Mouse (Mus musculus): ENCODE data around the gene Ptprj. TPM values are rescaled to one million over a fixed set of nuclear protein-coding genes. Genes with fewer than 3 reads are reported as not detected.
"Not testable (repeated sequence)": the region's sequence is repeated elsewhere in the genome, so short reads cannot be mapped to it uniquely, and the experiment has no call there.

The Ptprj gene
- polyA plus RNA-seq, 1 experiment from 2014 or later: 1.1 TPM

GRCm38 (mm10) chr2:90429782-90430181 is 150.7 kb downstream of the Ptprj start:
- H3K27me3 ChIP-seq (ENCODE audit: control insufficient read depth, insufficient read depth, low read length); H3K4me1 ChIP-seq (ENCODE audit: control insufficient read depth, insufficient read depth, low read length); H3K27ac ChIP-seq (ENCODE audit: low read length); H3K4me2 ChIP-seq (ENCODE audit: low read depth, low read length); H3K4me3 ChIP-seq (ENCODE audit: low read length); ATAC-seq (replicated peaks; ENCODE audit: extremely low read depth, insufficient read depth, low FRiP score); H3K9me3 ChIP-seq (replicated peaks; ENCODE audit: control insufficient read depth, low read length); H3K9ac ChIP-seq (ENCODE audit: low read length); H3K36me3 ChIP-seq (ENCODE audit: control insufficient read depth, insufficient read depth): not testable (repeated sequence)
- WGBS: no CpG with 5 or more reads among the region's 4 CpGs

- H3K27ac ChIP-seq (ENCODE audit: low read length); H3K9me3 ChIP-seq (replicated peaks; ENCODE audit: control insufficient read depth, low read length); H3K4me3 ChIP-seq (ENCODE audit: low read length); H3K4me2 ChIP-seq (ENCODE audit: low read depth, low read length); H3K36me3 ChIP-seq (ENCODE audit: control insufficient read depth, insufficient read depth); H3K27me3 ChIP-seq (ENCODE audit: control insufficient read depth, insufficient read depth, low read length); H3K4me1 ChIP-seq (ENCODE audit: control insufficient read depth, insufficient read depth, low read length); ATAC-seq (replicated peaks; ENCODE audit: extremely low read depth, insufficient read depth, low FRiP score); H3K9ac ChIP-seq (ENCODE audit: low read length): not testable (repeated sequence)
- no CpG with 5 or more reads among the region's 11 CpGs for WGBS
These were observed 151.3 kb downstream of the Ptprj start for GRCm38 (mm10) chr2:90428988-90429717.

GRCm38 (mm10) chr2:90424937-90425336 is 155.5 kb downstream of the Ptprj start:
- not testable (repeated sequence) for H3K27me3 ChIP-seq (ENCODE audit: control insufficient read depth, insufficient read depth, low read length); H3K9me3 ChIP-seq (replicated peaks; ENCODE audit: control insufficient read depth, low read length); H3K9ac ChIP-seq (ENCODE audit: low read length); H3K4me1 ChIP-seq (ENCODE audit: control insufficient read depth, insufficient read depth, low read length); H3K36me3 ChIP-seq (ENCODE audit: control insufficient read depth, insufficient read depth); H3K4me3 ChIP-seq (ENCODE audit: low read length); H3K27ac ChIP-seq (ENCODE audit: low read length); ATAC-seq (replicated peaks; ENCODE audit: extremely low read depth, insufficient read depth, low FRiP score); H3K4me2 ChIP-seq (ENCODE audit: low read depth, low read length)
- WGBS: no CpG with 5 or more reads among the region's 4 CpGs

GRCm38 (mm10) chr2:90422282-90422681 is 158.2 kb downstream of the Ptprj start:
- not testable (repeated sequence) for H3K4me2 ChIP-seq (ENCODE audit: low read depth, low read length); H3K9me3 ChIP-seq (replicated peaks; ENCODE audit: control insufficient read depth, low read length); H3K27ac ChIP-seq (ENCODE audit: low read length); ATAC-seq (replicated peaks; ENCODE audit: extremely low read depth, insufficient read depth, low FRiP score); H3K9ac ChIP-seq (ENCODE audit: low read length); H3K27me3 ChIP-seq (ENCODE audit: control insufficient read depth, insufficient read depth, low read length); H3K36me3 ChIP-seq (ENCODE audit: control insufficient read depth, insufficient read depth); H3K4me1 ChIP-seq (ENCODE audit: control insufficient read depth, insufficient read depth, low read length); H3K4me3 ChIP-seq (ENCODE audit: low read length)
- 79% methylated on average over 6 of the region's 6 CpGs for WGBS

- H3K4me2 ChIP-seq (ENCODE audit: low read depth, low read length); H3K27ac ChIP-seq (ENCODE audit: low read length); H3K4me1 ChIP-seq (ENCODE audit: control insufficient read depth, insufficient read depth, low read length); H3K4me3 ChIP-seq (ENCODE audit: low read length); H3K36me3 ChIP-seq (ENCODE audit: control insufficient read depth, insufficient read depth); H3K27me3 ChIP-seq (ENCODE audit: control insufficient read depth, insufficient read depth, low read length); H3K9ac ChIP-seq (ENCODE audit: low read length); H3K9me3 ChIP-seq (replicated peaks; ENCODE audit: control insufficient read depth, low read length); ATAC-seq (replicated peaks; ENCODE audit: extremely low read depth, insufficient read depth, low FRiP score): not testable (repeated sequence)
- 74% methylated on average over 4 of the region's 4 CpGs for whole genome bisulfite sequencing
These were observed 166.2 kb downstream of the Ptprj start for GRCm38 (mm10) chr2:90414110-90414821.

GRCm38 (mm10) chr2:90398633-90399107 is 181.8 kb downstream of the Ptprj start, which contains the start of gene Olfr1274-ps:
Olfr1274-ps (plus strand) TSS chr2:90398683.
- not testable (repeated sequence) for H3K36me3 ChIP-seq (ENCODE audit: control insufficient read depth, insufficient read depth); H3K9me3 ChIP-seq (replicated peaks; ENCODE audit: control insufficient read depth, low read length); ATAC-seq (replicated peaks; ENCODE audit: extremely low read depth, insufficient read depth, low FRiP score); H3K27ac ChIP-seq (ENCODE audit: low read length); H3K4me1 ChIP-seq (ENCODE audit: control insufficient read depth, insufficient read depth, low read length); H3K9ac ChIP-seq (ENCODE audit: low read length); H3K4me3 ChIP-seq (ENCODE audit: low read length); H3K27me3 ChIP-seq (ENCODE audit: control insufficient read depth, insufficient read depth, low read length); H3K4me2 ChIP-seq (ENCODE audit: low read depth, low read length)
- WGBS: 70% methylated on average over 5 of the region's 7 CpGs

Other genes starting within 250 kb of the Ptprj start
- not detected in 2 replicates for gene Olfr1274-ps, start 182.0 kb downstream of the Ptprj start, polyA plus RNA-seq (2015; fragmentation: Nextera tagmentation; extraction: Ambion mirVana)
- 22.3 and 26.3 TPM in 2 replicates for gene Nup160, start 96.6 kb upstream of the Ptprj start, polyA plus RNA-seq (2015; fragmentation: Nextera tagmentation; extraction: Ambion mirVana)
- gene Fnbp4, start 164.7 kb upstream of the Ptprj start, polyA plus RNA-seq (2015; fragmentation: Nextera tagmentation; extraction: Ambion mirVana): 50.2 and 54.1 TPM in 2 replicates
- 1.6 and 1.9 TPM in 2 replicates for gene Agbl2, start 202.1 kb upstream of the Ptprj start, polyA plus RNA-seq (2015; fragmentation: Nextera tagmentation; extraction: Ambion mirVana)

Measured in heart, embryonic 16.5 days (tissue).